Mouse (Mus musculus) thymus, adult 2 months (tissue): Measurements from ENCODE around the gene Arpc5l.

Source experiments
- CTCF ChIP-seq: fragments of 200-500 bp; IDR thresholded peaks from 2 replicates; pipeline ENCODE4 v1.5.1; 2012; ENCODE audit warnings: mild to moderate bottlenecking, control low read depth, low read length, moderate library complexity, borderline replicate concordance; ENCODE audit not compliant: control insufficient read depth, poor library complexity, insufficient read depth; ENCODE audit errors: extremely low read depth
- POLR2A ChIP-seq: fragments of 200-500 bp; IDR thresholded peaks from 2 replicates; pipeline ENCODE4 v1.6.1; 2012; ENCODE audit warnings: mild to moderate bottlenecking, low read length, control low read depth, moderate library complexity; ENCODE audit not compliant: control insufficient read depth, poor library complexity, insufficient read depth; ENCODE audit errors: extremely low read depth

DNA sequence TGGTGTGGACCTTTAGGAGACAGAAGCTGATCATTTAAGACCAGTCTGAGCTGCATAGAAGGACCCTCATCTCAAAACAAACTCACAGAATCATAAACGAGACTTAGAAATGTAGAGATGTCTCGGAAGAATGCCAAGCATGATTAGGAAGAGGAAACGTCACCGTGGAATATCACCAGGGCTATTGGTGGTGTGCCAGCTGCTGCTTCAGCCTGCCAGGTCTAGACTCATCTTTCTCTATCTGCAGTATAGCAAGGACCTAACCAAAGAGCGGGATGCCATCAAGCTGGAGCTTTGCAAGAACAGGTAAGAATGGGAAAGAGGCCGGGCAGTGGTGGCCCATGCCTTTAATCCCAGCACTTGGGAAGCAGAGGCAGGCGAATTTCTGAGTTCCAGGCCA is 31.4 kb upstream of the Arpc5l start:
- TF ChIP-seq CTCF (no peak), POLR2A (no peak)
